Mouse (Mus musculus) CH12.LX (cell line): ENCODE results near the gene Pmp22.

Experiments
- CHD1 ChIP-seq: IDR thresholded peaks from 2 replicates; pipeline ENCODE4 v1.6.1; 2012; ENCODE audit warnings: low read depth, low read length, improper control_type of control experiment, inconsistent platforms
- CTCF ChIP-seq, 2 experiments: IDR thresholded peaks in 1 of 2; conservative IDR thresholded peaks in 1 of 2; 2 replicates each; pipeline ENCODE4 v1.5.1; 2011 to 2012; ENCODE audit warnings: low read depth in 2 of 2, low read length in 2 of 2, improper control_type of control experiment in 1 of 2, inconsistent platforms in 1 of 2, mild to moderate bottlenecking in 1 of 2, moderate library complexity in 1 of 2
- E2F4 ChIP-seq: IDR thresholded peaks from 2 replicates; pipeline ENCODE4 v1.6.1; 2011; ENCODE audit warnings: low read depth, low read length, improper control_type of control experiment; ENCODE audit not compliant: insufficient replicate concordance
- EP300 ChIP-seq: IDR thresholded peaks from 2 replicates; pipeline ENCODE4 v1.6.1; 2011; ENCODE audit warnings: low read length, improper control_type of control experiment
- MAFK ChIP-seq: IDR thresholded peaks from 2 replicates; pipeline ENCODE4 v1.6.1; 2011; ENCODE audit warnings: low read length, improper control_type of control experiment; ENCODE audit not compliant: insufficient replicate concordance
- RAD21 ChIP-seq: IDR thresholded peaks from 2 replicates; pipeline ENCODE4 v1.6.1; 2011; ENCODE audit warnings: low read depth, mild to moderate bottlenecking, low read length, improper control_type of control experiment, moderate library complexity
- TBP ChIP-seq: conservative IDR thresholded peaks from 2 replicates; pipeline ENCODE4 v1.6.1; 2011; ENCODE audit warnings: low read depth, low read length, improper control_type of control experiment

DNA sequence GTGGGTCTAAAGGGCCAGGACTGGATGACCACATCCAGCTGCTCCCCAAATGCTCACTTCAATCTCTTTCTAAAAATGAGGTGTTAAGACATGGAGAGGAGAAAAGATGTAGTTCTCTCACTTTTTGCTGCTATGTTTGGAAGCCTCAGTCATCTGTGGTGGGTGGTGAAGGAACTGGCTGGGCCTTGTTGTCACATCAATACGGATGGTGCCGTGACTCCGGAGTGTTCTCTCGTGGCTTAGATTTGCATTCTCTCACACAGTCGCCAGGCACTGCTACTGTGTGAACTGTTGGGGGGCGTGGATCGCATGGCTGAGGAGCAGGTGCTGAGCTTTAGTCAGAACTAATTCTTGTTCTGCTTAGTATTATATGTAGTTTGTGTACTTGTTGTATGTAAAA lies 47.6 kb downstream of the Pmp22 start:
- TF ChIP-seq TBP = no peak
- no peak for TF ChIP-seq CHD1
- no peak for TF ChIP-seq E2F4
- TF ChIP-seq MAFK = no peak
- TF ChIP-seq EP300 = no peak
- no peak for TF ChIP-seq CTCF (conservative IDR thresholded peaks at IDR 0.05 in 1 of 2, IDR thresholded peaks at IDR 0.05 in 1 of 2; ENCODE audit: low read depth in 2 of 2, low read length in 2 of 2)
- no peak for TF ChIP-seq RAD21
